Mouse (Mus musculus): ENCODE data around the gene Tas2r113.
"Not testable (repeated sequence)": the region's sequence is repeated elsewhere in the genome, so short reads cannot be mapped to it uniquely, and the experiment has no call there.

Tas2r113 gene

DNA sequence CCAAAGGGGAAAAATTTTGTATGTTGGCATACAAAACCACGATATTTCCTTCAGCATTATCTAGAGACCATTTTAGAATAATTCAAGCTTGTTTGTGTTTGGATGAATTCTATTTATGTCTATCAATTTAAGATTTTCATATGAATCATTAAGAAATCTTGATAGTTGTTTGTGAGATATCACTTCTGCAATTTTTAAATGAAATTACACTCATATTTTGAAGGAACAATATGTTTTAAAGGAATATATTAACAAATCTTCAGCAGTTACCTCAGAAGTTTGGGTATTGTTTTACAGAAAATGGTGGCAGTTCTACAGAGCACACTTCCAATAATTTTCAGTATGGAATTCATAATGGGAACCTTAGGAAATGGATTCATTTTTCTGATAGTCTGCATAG is at the start of gene Tas2r113:
Tas2r113 (plus strand) TSS at position 301 of the 400 bp plus-strand sequence.
- DNase-seq: no peak

DNA sequence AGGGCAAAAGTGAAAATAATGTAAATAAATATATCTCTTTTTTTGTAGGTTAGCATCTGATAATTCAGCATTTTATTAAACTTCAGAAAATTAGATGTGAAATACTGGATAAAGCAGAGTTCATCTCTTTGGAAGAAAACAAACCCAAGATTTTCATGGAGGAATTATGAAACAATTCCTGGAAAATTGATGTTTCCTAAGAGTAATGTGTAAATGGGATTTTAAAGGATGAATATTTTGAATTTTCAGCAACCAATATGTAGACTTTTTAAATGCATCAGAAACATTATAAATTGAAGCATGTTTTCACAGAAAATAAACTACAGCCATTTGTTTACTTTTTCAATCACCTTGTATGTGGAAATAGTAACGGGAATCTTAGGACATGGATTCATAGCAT is 46.0 kb upstream of the Tas2r113 start, which contains the start of gene Tas2r123:
Tas2r123 (plus strand) TSS at position 301 of the 400 bp plus-strand sequence.
- DNase-seq: no peak

DNA sequence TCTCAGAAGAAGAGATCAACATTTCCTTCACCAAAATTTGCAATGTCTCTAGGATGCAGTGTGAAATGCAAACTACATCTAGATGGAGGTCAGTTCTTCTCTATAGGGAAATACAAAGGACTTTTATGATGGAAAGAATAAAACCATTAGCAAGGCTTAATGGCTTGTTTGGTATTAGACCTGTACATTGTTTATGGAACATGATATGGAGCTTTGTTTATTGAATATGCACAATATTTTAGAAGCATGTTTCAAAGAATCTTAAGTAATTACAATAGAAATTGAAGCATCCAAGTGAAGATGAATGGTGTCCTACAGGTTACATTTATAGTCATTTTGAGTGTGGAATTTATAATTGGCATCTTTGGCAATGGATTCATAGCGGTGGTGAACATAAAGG is 37.7 kb upstream of the Tas2r113 start, which contains the start of gene Tas2r116:
Tas2r116 (plus strand) TSS at position 301 of the 400 bp plus-strand sequence.
- DNase-seq: no peak

DNA sequence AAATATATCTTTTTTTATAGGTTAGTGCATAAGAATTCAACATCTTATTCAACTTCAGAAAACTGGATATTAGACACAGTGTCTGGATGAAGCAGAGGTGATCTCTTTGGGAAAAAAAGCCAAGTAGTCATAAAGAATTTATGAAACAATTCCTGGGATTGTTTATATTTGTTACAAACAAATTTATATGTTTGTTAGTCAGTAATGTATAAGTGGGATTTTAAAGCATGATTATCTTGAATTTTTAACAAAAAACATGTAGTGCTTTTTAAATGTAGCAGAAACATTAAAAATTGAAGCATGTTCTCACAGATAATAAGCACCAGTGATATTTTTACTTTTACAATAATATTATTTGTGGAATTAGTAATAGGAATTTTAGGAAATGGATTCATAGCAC is 25.1 kb upstream of the Tas2r113 start, which contains the start of gene Tas2r110:
Tas2r110 (plus strand) TSS at position 301 of the 400 bp plus-strand sequence.
- DNase-seq: no peak

DNA sequence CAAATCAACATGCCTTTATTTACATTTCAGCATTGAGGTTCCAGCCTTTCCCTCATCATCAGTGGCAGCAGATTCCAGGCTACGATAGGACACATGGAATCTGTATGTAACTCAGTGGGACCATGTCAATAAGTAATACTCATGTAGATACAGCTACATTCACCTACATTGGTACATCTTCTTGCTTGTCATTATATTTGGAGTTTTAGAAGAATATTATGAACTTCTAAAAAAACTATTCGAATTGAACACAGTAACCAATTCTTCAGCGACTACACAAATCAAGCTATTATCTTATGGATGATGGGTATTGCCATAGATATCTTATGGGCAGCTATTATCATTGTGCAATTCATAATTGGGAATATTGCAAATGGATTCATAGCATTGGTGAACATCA is 16.5 kb downstream of the Tas2r113 start, which contains the start of gene Tas2r125:
Tas2r125 (plus strand) TSS at position 301 of the 400 bp plus-strand sequence.
- DNase-seq: no peak

DNA sequence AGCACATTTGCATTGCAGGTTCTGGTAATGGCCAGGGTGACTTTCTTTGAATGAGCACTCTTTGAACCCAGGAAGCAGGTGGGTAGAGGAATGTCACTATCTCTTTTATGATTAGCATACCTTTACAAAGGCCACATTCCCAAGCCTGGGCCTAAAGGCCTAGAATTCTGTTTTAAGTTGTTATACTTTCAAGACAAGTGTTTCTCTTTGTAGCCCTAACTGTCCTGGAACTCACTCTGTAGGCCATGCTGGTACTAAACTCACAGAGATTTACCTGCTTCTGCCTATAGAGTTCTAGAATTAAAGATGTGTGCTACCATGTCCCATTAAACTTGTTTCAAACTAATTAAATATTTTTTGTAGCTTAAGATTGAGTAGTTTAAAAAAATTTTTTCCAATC is 48.6 kb downstream of the Tas2r113 start:
- DNase-seq: not testable (repeated sequence)
